Mouse (Mus musculus): ENCODE measurements around the gene Chadl.

DNA sequence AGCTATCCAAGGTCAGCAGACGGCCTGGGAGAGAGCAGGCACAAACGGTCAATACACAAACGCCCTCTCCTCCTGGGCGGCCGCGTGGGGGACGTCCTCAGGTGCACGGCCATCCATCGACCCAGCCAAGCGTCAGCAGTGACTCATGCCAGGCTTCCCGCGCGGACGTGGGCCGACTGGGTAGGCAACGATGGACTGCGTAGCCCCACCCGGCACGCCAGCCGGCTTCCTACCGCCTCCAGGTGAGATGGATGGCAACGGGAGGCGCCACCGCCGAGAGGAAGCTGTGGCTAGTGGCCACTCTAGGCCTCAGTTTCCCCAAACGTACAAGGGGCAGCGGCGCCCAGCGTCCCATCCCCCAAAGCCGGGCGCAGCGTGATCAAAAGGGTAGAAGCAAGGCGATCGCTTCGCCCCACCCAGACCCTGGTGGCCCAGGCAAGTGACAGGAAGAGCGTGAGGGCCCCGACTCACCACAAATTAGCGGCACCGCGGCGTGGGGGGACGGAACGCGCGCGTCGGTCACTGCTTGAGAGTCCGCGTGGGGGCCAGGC is 32.2 kb upstream of the Chadl start:
- TF ChIP-seq POLR2A (IDR thresholded peaks at IDR 0.05; ENCODE audit: low read depth, low read length) = no peak
- TF ChIP-seq CTCF (IDR thresholded peaks at IDR 0.05; ENCODE audit: extremely low read depth, insufficient read depth, insufficient read length, insufficient replicate concordance) = no peak

Data from spleen, adult 2 months (tissue).